Mouse (Mus musculus) heart, postnatal 0 days (tissue): Measurements from ENCODE around the gene Megf8. TPM values are rescaled to one million over a fixed set of nuclear protein-coding genes. Genes with fewer than 3 reads are reported as not detected.

Experiments
- ATAC-seq: fragments of 200-750 bp; cut with Nextera tagmentation; 2 replicates; pipeline ENCODE4 v1.8.0; 2017; ENCODE audit warnings: low read depth, moderate number of reproducible peaks, moderate library complexity; ENCODE audit not compliant: insufficient read depth
- DNase-seq: peaks from one replicate; pipeline ENCODE4 v3.0.0-alpha.2; 2016; ENCODE audit warnings: low spot score
- H3K27ac ChIP-seq: fragments of 300-500 bp; sonication (generic); 2 replicates; pipeline ENCODE4 v1.5.1; 2014; ENCODE audit warnings: low read depth, mild to moderate bottlenecking
- H3K27me3 ChIP-seq: fragments of 300-500 bp; sonication (generic); 2 replicates; pipeline ENCODE4 v1.6.1; 2014; ENCODE audit warnings: low read length, mixed read lengths; ENCODE audit not compliant: control insufficient read depth, insufficient read depth
- H3K36me3 ChIP-seq: fragments of 300-500 bp; sonication (generic); replicated peaks from 2 replicates; pipeline ENCODE4 v1.6.1; 2014; ENCODE audit warnings: low read length, mixed read lengths; ENCODE audit not compliant: control insufficient read depth, insufficient read depth
- H3K4me1 ChIP-seq: fragments of 300-500 bp; sonication (generic); 2 replicates; pipeline ENCODE4 v1.6.1; 2014; ENCODE audit warnings: antibody characterized with exemption; ENCODE audit not compliant: control insufficient read depth, insufficient read depth
- H3K4me2 ChIP-seq: fragments of 300-500 bp; sonication (generic); 2 replicates; pipeline ENCODE4 v1.6.1; 2014; ENCODE audit warnings: low read depth, mild to moderate bottlenecking, low read length, moderate library complexity
- H3K4me3 ChIP-seq: fragments of 300-500 bp; sonication (generic); 2 replicates; pipeline ENCODE4 v1.5.1; 2014; ENCODE audit warnings: low read depth, low read length
- H3K9ac ChIP-seq: fragments of 300-500 bp; sonication (generic); replicated peaks from 2 replicates; pipeline ENCODE4 v1.6.1; 2014; ENCODE audit warnings: low read depth, low read length, mixed read lengths
- H3K9me3 ChIP-seq: fragments of 300-500 bp; sonication (generic); replicated peaks from 2 replicates; pipeline ENCODE4 v1.6.1; 2016; ENCODE audit warnings: low read length; ENCODE audit not compliant: control insufficient read depth
- CTCF ChIP-seq: IDR thresholded peaks from 2 replicates; pipeline ENCODE4 v1.5.1; 2016; ENCODE audit warnings: antibody characterized with exemption, control low read depth, low read depth
- EP300 ChIP-seq: IDR thresholded peaks from 2 replicates; pipeline ENCODE4 v1.6.1; 2016; ENCODE audit warnings: antibody characterized with exemption, low read depth
- WGBS: fragments of 180-500 bp; shearing (Covaris S2); extraction: QIAGEN DNeasy Blood & Tissue Kit; methylation state at CpG from one replicate; pipeline ENCODE4 v1.1.7; 2014; 5-methylcytosine and 5-hydroxymethylcytosine counted together
- polyA plus RNA-seq: library from polyadenylated mRNA; unstranded; fragments of >200 nt; fragmentation: Nextera tagmentation; extraction: Ambion mirVana; gene quantifications from 2 replicates; pipeline ENCODE4 v1.2.1, GENCODE M21; 2015
- total RNA-seq: library from RNA; depleted of rRNA; stranded (reverse); fragments of >200 nt; gene quantifications from 2 replicates; pipeline ENCODE4 v1.2.3, GENCODE M21; 2014; ENCODE audit warnings: low replicate concordance

Gene Megf8
- total and polyA plus RNA-seq, 2 experiments from 2014 or later = 4.4 to 17.7 TPM

DNA sequence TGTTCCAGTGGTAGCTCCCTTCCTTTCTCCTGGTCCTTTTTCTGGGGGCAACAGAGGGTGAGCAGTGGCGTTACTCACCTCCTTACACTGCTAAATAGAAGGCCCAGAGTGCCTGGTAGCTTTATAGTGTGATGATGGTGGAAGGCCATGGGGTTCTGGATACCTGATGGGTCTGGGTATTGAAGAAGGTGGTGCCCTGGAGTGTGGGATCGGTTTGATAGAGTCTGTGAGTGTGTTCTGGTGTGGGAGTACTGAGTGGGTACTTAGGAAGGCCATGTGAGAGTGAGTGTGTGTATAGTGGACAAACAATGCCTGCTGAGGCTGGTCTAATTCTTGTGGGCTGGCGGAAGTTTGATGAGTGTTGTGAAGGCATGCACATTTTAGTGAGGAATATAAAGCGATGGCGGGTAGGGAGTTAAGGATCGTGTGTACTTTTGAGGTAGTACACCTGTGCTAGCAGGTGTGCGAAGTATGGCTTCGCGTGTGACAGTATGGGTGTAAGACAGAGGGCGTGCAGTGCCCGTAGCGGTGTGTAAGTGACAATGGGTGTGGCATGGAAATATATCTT lies 35.7 kb upstream of the Megf8 start:
- H3K4me3 ChIP-seq = peak overlapping the region; percentile 66
- H3K36me3 ChIP-seq = peaks cover 15% of the 10 kb centered on the region
- H3K4me2 ChIP-seq = peak overlapping the region; percentile 79
- ATAC-seq = no peak
- peak overlapping the region; percentile 63; the same call in 1 of the 2 replicates for H3K9ac ChIP-seq
- no peak for DNase-seq
- peaks cover 49% of the 10 kb centered on the region for H3K4me1 ChIP-seq
- no peaks in the 10 kb centered on the region for H3K9me3 ChIP-seq
- no peaks in the 10 kb centered on the region for H3K27me3 ChIP-seq
- H3K27ac ChIP-seq = peak overlapping the region; percentile 99
- WGBS = 14% methylated on average over 12 of the region's 12 CpGs
- no peak for TF ChIP-seq EP300
- TF ChIP-seq CTCF = no peak

DNA sequence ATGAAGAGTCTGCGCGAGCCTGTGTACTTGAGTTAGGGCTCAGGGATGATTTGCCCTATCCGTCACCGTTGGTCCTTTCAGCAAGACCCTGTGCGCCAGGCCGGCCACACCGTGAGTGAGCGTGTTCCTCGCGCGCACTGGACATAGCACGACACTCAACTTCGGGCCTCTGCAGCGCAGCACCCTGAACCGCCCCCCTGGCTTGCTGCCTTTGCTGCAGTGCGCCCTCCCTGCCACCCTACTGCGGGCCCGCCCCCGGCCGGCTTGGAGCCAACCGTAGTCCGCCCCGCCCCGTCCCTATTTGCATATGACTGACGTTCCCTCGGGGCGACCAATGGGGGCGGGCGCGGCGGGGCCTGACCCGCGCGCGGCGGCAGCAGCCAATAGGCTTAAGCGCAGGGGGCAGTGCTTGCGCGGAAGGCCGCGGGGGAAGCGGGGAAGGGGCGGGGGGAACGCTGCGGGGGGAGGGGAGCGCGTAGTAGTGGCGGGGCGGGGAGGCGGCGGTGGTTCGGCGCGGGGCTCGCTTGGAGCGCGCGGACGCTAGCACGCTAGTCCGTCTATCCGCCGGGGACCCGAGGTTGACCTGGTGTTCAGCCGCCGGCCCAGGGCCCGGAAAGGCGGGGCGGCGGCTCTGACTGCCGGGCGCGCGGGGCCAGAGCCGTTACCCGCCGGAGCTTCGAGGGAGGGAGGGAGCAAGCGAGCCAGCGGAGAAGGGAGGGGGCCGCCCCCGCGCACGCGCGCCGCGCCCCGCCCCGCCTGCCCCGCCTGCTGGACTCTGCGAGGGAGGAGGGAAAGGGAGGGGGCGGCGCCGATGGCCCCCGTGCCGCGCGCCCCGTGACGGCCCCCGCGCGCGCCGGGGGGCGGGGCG lies 35.0 kb upstream of the Megf8 start:
- peak; percentile 81 for ATAC-seq
- peak overlapping the region; percentile 66 for H3K4me3 ChIP-seq
- under 1% methylated on average over 67 of the region's 108 CpGs for WGBS
- H3K4me1 ChIP-seq = peaks cover 47% of the 10 kb centered on the region
- peak overlapping the region; percentile 88 for H3K4me2 ChIP-seq
- peaks cover 22% of the 10 kb centered on the region for H3K36me3 ChIP-seq
- peak overlapping the region; percentile 66 for H3K9ac ChIP-seq
- DNase-seq = peak; percentile 96
- peak; percentile 64 for TF ChIP-seq EP300
- TF ChIP-seq CTCF = no peak
- no peaks in the 10 kb centered on the region for H3K9me3 ChIP-seq
- peak overlapping the region; percentile 99 for H3K27ac ChIP-seq
- H3K27me3 ChIP-seq = no peaks in the 10 kb centered on the region

DNA sequence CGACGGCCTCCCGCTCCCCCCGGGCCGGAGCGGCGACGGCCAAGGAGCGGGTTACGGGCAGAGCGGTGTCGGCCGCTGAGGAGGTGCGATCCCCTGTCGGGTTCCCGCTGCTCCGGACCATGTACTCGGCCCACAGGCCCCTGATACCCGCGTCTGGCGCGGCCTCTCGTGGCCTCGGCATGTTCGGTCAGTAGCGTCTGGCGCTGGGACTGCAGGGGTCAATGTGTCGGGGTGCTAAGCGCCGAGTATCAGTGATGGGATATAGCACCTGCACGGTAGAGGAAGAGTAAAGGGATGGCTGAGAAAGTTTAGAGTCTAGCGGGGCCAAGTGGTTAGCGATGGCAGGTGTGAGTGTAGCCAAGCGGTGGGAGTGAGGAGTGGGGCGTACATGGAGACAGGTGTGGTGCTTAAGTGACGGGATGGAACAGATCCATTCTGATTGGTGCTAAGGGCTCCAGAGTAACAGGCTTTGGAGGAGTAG lies 34.2 kb upstream of the Megf8 start:
- H3K4me3 ChIP-seq = peak overlapping the region; percentile 66
- H3K4me1 ChIP-seq = peaks cover 43% of the 10 kb centered on the region
- DNase-seq (no peak), ATAC-seq (no peak)
- under 1% methylated on average over 33 of the region's 36 CpGs for WGBS
- H3K27me3 ChIP-seq = no peaks in the 10 kb centered on the region
- H3K36me3 ChIP-seq = peaks cover 30% of the 10 kb centered on the region
- no peaks in the 10 kb centered on the region for H3K9me3 ChIP-seq
- H3K4me2 ChIP-seq = peak overlapping the region; percentile 88
- peak overlapping the region; percentile 96 for H3K27ac ChIP-seq
- TF ChIP-seq EP300 (no peak), CTCF (no peak)
- H3K9ac ChIP-seq = peak overlapping the region; percentile 66

- WGBS = 8% methylated on average over 5 of the region's 5 CpGs
- Histone ChIP-seq H3K27ac (peak overlapping the region; percentile 96), H3K4me3 (peak overlapping the region; percentile 66), H3K4me1 (peaks cover 40% of the 10 kb centered on the region), H3K4me2 (peak overlapping the region; percentile 88), H3K9me3 (no peaks in the 10 kb centered on the region), H3K36me3 (peaks cover 38% of the 10 kb centered on the region), H3K9ac (peak overlapping the region; percentile 35; the same call in 1 of the 2 replicates), H3K27me3 (no peaks in the 10 kb centered on the region)
- TF ChIP-seq CTCF = no peak
- TF ChIP-seq EP300 = no peak
- DNase-seq (no peak), ATAC-seq (no peak)
These were observed 33.3 kb upstream of the Megf8 start for GRCm38 (mm10) chr7:25283637-25284036.

DNA sequence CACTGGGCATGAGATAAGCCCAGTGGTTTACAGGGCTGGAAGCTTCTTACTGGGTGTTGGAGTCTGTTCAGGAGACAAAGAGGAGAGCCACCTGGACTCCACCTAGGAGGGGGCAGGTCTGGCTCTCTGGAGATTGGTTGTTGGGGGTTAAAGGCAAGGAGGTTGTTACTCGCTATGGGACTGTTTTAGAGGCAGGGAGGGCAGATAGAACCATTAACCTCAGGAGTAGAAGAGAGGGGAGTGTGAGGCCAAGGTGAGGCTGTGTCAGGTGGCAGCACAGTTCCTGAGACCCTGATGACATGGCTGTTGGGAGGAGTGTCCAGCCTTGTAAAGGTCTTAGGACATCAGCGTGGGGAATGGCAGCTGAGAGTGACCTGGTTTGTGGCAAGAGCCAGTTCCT lies 32.8 kb upstream of the Megf8 start:
- DNase-seq (no peak), ATAC-seq (no peak)
- H3K4me2 ChIP-seq = peak overlapping the region; percentile 88; the same call in 1 of the 2 replicates
- peaks cover 40% of the 10 kb centered on the region for H3K4me1 ChIP-seq
- 40% methylated on average over 2 of the region's 2 CpGs for WGBS
- TF ChIP-seq CTCF = no peak
- no peak for TF ChIP-seq EP300
- no peaks in the 10 kb centered on the region for H3K9me3 ChIP-seq
- peaks cover 44% of the 10 kb centered on the region for H3K36me3 ChIP-seq
- peak overlapping the region; percentile 96; the same call in 1 of the 2 replicates for H3K27ac ChIP-seq
- H3K27me3 ChIP-seq = no peaks in the 10 kb centered on the region
- no peak overlapping the region for H3K4me3 ChIP-seq
- H3K9ac ChIP-seq = 0 out of 2 replicates have a peak overlapping the region, but pooled peaks have one; percentile 35
